Mouse (Mus musculus) forebrain, embryonic 11.5 days (tissue): ENCODE results near the gene Gm20388. TPM values are rescaled to one million over a fixed set of nuclear protein-coding genes. Genes with fewer than 3 reads are reported as not detected.

Source experiments
- ATAC-seq: fragments of 200-750 bp; cut with Nextera tagmentation; replicated peaks from 2 replicates; pipeline ENCODE4 v1.8.0; 2017; ENCODE audit warnings: moderate TSS enrichment; ENCODE audit not compliant: low FRiP score
- DNase-seq: peaks from one replicate; pipeline ENCODE4 v3.0.0-alpha.2; 2017; ENCODE audit warnings: low spot score
- H3K27ac ChIP-seq: fragments of 300-500 bp; sonication (generic); 2 replicates; pipeline ENCODE4 v1.5.1; 2014; ENCODE audit warnings: low read depth, low read length
- H3K27me3 ChIP-seq: fragments of 300-500 bp; sonication (generic); 2 replicates; pipeline ENCODE4 v1.6.1; 2014; ENCODE audit warnings: mild to moderate bottlenecking, low read length, mixed read lengths; ENCODE audit not compliant: control insufficient read depth, insufficient read depth
- H3K36me3 ChIP-seq: fragments of 300-500 bp; sonication (generic); 2 replicates; pipeline ENCODE4 v1.6.1; 2014; ENCODE audit warnings: mild to moderate bottlenecking, low read length, moderate library complexity, mixed read lengths; ENCODE audit not compliant: control insufficient read depth, insufficient read depth
- H3K4me1 ChIP-seq: fragments of 300-500 bp; sonication (generic); replicated peaks from 2 replicates; pipeline ENCODE4 v1.6.1; 2014; ENCODE audit warnings: low read length, mixed read lengths; ENCODE audit not compliant: control insufficient read depth, insufficient read depth
- H3K4me2 ChIP-seq: fragments of 300-500 bp; sonication (generic); 2 replicates; pipeline ENCODE4 v1.6.1; 2014; ENCODE audit warnings: low read depth, mild to moderate bottlenecking, low read length, moderate library complexity, mixed read lengths; ENCODE audit not compliant: severe bottlenecking
- H3K4me3 ChIP-seq: fragments of 300-500 bp; sonication (generic); 2 replicates; pipeline ENCODE4 v1.5.1; 2014; ENCODE audit warnings: low read depth, low read length
- H3K9ac ChIP-seq: fragments of 300-500 bp; sonication (generic); 2 replicates; pipeline ENCODE4 v1.6.1; 2014; ENCODE audit warnings: low read length
- H3K9me3 ChIP-seq: fragments of 300-500 bp; sonication (generic); 2 replicates; pipeline ENCODE4 v1.6.1; 2016; ENCODE audit warnings: low read length, mixed read lengths; ENCODE audit not compliant: control insufficient read depth
- WGBS: fragments of 180-500 bp; shearing (Covaris S2); extraction: QIAGEN DNeasy Blood & Tissue Kit; methylation state at CpG from one replicate; pipeline ENCODE4 v1.1.7; 2014; 5-methylcytosine and 5-hydroxymethylcytosine counted together
- polyA plus RNA-seq: library from polyadenylated mRNA; unstranded; fragments of >200 nt; fragmentation: Nextera tagmentation; extraction: Ambion mirVana; gene quantifications from 2 replicates; pipeline ENCODE4 v1.2.1, GENCODE M21; 2014

Gene Gm20388
- polyA plus RNA-seq, 1 experiment from 2014 or later = not detected

GRCm38 (mm10) chr8:122463651-122464640, 2553.3 kb downstream of the Gm20388 start:
- H3K9ac ChIP-seq = no peak overlapping the region
- H3K27ac ChIP-seq = no peak overlapping the region
- no peak for DNase-seq
- no peak for ATAC-seq
- no peak overlapping the region for H3K4me3 ChIP-seq
- no peaks in the 10 kb centered on the region for H3K36me3 ChIP-seq
- H3K27me3 ChIP-seq = peaks cover 28% of the 10 kb centered on the region
- H3K4me2 ChIP-seq = no peak overlapping the region
- no peaks in the 10 kb centered on the region for H3K9me3 ChIP-seq
- WGBS = 71% methylated on average over 12 of the region's 12 CpGs
- peaks cover 7% of the 10 kb centered on the region for H3K4me1 ChIP-seq

- peaks cover 20% of the 10 kb centered on the region for H3K27me3 ChIP-seq
- no peak overlapping the region for H3K27ac ChIP-seq
- ATAC-seq (no peak), DNase-seq (no peak)
- H3K9me3 ChIP-seq = no peaks in the 10 kb centered on the region
- no peak overlapping the region for H3K9ac ChIP-seq
- H3K4me1 ChIP-seq = peaks cover 7% of the 10 kb centered on the region
- H3K36me3 ChIP-seq = no peaks in the 10 kb centered on the region
- 75% methylated on average over 7 of the region's 7 CpGs for WGBS
- H3K4me2 ChIP-seq = no peak overlapping the region
- no peak overlapping the region for H3K4me3 ChIP-seq
These were observed 2554.3 kb downstream of the Gm20388 start for GRCm38 (mm10) chr8:122464985-122465384.

GRCm38 (mm10) chr8:122467816-122468215, 2557.2 kb downstream of the Gm20388 start:
- Histone ChIP-seq H3K36me3 (no peaks in the 10 kb centered on the region), H3K4me1 (no peaks in the 10 kb centered on the region), H3K9ac (no peak overlapping the region), H3K27me3 (no peaks in the 10 kb centered on the region), H3K4me2 (no peak overlapping the region), H3K4me3 (no peak overlapping the region), H3K9me3 (no peaks in the 10 kb centered on the region), H3K27ac (no peak overlapping the region)
- ATAC-seq (no peak), DNase-seq (no peak)
- 90% methylated on average over 13 of the region's 13 CpGs for WGBS

GRCm38 (mm10) chr8:122469407-122469806, 2558.8 kb downstream of the Gm20388 start:
- 80% methylated on average over 6 of the region's 6 CpGs for whole genome bisulfite sequencing
- ATAC-seq (no peak), DNase-seq (no peak)
- H3K4me3 ChIP-seq = no peak overlapping the region
- no peaks in the 10 kb centered on the region for H3K9me3 ChIP-seq
- no peak overlapping the region for H3K4me2 ChIP-seq
- H3K4me1 ChIP-seq = no peaks in the 10 kb centered on the region
- H3K27me3 ChIP-seq = no peaks in the 10 kb centered on the region
- no peak overlapping the region for H3K27ac ChIP-seq
- H3K9ac ChIP-seq = no peak overlapping the region
- no peaks in the 10 kb centered on the region for H3K36me3 ChIP-seq

- Histone ChIP-seq H3K9ac (no peak overlapping the region), H3K4me1 (peaks cover 5% of the 10 kb centered on the region), H3K4me2 (no peak overlapping the region), H3K9me3 (no peaks in the 10 kb centered on the region), H3K36me3 (no peaks in the 10 kb centered on the region), H3K4me3 (no peak overlapping the region), H3K27me3 (no peaks in the 10 kb centered on the region), H3K27ac (no peak overlapping the region)
- ATAC-seq = no peak
- no peak for DNase-seq
- WGBS = 87% methylated on average over 10 of the region's 10 CpGs
These were observed 2559.3 kb downstream of the Gm20388 start for GRCm38 (mm10) chr8:122469965-122470364.

- 86% methylated on average over 5 of the region's 5 CpGs for WGBS
- no peak overlapping the region for H3K27ac ChIP-seq
- ATAC-seq (no peak), DNase-seq (no peak)
- H3K4me2 ChIP-seq = no peak overlapping the region
- H3K27me3 ChIP-seq = no peaks in the 10 kb centered on the region
- H3K4me3 ChIP-seq = no peak overlapping the region
- H3K9ac ChIP-seq = no peak overlapping the region
- H3K9me3 ChIP-seq = no peaks in the 10 kb centered on the region
- H3K4me1 ChIP-seq = peaks cover 7% of the 10 kb centered on the region
- H3K36me3 ChIP-seq = no peaks in the 10 kb centered on the region
These were observed 2560.1 kb downstream of the Gm20388 start for GRCm38 (mm10) chr8:122470691-122471090.

- Histone ChIP-seq H3K9me3 (no peaks in the 10 kb centered on the region), H3K4me1 (peaks cover 10% of the 10 kb centered on the region), H3K36me3 (no peaks in the 10 kb centered on the region; the same call in 1 of the 2 replicates), H3K27me3 (no peaks in the 10 kb centered on the region), H3K27ac (no peak overlapping the region), H3K4me3 (no peak overlapping the region), H3K4me2 (no peak overlapping the region), H3K9ac (no peak overlapping the region)
- ATAC-seq = no peak
- 88% methylated on average over 8 of the region's 8 CpGs for WGBS
- DNase-seq = no peak
These were observed 2563.3 kb downstream of the Gm20388 start for GRCm38 (mm10) chr8:122473911-122474421.

GRCm38 (mm10) chr8:122474951-122475560, 2564.4 kb downstream of the Gm20388 start:
- Histone ChIP-seq H3K36me3 (no peaks in the 10 kb centered on the region; the same call in 1 of the 2 replicates), H3K27ac (no peak overlapping the region), H3K9ac (peak overlapping the region; percentile 90), H3K4me2 (peak overlapping the region; percentile 74), H3K27me3 (no peaks in the 10 kb centered on the region), H3K4me1 (peaks cover 10% of the 10 kb centered on the region), H3K4me3 (peak overlapping the region; percentile 99), H3K9me3 (no peaks in the 10 kb centered on the region)
- ATAC-seq (0 out of 2 replicates have a peak, but pooled peaks have one; percentile 11), DNase-seq (no peak)
- WGBS = 19% methylated on average over 16 of the region's 16 CpGs
